Mouse (Mus musculus): Measurements from ENCODE around the gene Hspbap1.

Gene Hspbap1

GRCm38 (mm10) chr16:35806973-35807662 lies 36.9 kb downstream of the Hspbap1 start:
- DNase-seq: no peak

GRCm38 (mm10) chr16:35807663-35807992 lies 37.5 kb downstream of the Hspbap1 start:
- DNase-seq: no peak

DNA sequence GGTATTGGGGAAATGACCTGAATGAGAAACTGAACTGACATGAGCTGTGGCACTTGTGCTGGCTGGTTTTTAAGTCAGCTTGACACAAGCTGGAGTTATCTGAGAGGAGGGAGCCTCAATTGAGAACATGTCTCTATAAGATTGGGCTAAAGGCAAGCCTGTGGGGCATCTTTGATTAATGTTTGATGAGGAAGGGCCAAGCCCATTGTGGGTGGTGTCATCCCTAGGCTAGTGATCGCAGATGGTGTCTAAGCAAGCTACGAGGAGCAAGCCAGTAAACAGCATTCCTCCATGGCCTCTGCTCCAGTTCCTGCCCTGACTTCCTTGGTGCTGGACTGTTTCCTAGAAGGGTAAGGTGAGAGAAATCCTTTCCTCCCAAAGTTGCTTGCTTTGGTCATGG lies 38.7 kb downstream of the Hspbap1 start:
- no peak for DNase-seq

GRCm38 (mm10) chr16:35813119-35813518 lies 42.9 kb downstream of the Hspbap1 start:
- no peak for DNase-seq

DNA sequence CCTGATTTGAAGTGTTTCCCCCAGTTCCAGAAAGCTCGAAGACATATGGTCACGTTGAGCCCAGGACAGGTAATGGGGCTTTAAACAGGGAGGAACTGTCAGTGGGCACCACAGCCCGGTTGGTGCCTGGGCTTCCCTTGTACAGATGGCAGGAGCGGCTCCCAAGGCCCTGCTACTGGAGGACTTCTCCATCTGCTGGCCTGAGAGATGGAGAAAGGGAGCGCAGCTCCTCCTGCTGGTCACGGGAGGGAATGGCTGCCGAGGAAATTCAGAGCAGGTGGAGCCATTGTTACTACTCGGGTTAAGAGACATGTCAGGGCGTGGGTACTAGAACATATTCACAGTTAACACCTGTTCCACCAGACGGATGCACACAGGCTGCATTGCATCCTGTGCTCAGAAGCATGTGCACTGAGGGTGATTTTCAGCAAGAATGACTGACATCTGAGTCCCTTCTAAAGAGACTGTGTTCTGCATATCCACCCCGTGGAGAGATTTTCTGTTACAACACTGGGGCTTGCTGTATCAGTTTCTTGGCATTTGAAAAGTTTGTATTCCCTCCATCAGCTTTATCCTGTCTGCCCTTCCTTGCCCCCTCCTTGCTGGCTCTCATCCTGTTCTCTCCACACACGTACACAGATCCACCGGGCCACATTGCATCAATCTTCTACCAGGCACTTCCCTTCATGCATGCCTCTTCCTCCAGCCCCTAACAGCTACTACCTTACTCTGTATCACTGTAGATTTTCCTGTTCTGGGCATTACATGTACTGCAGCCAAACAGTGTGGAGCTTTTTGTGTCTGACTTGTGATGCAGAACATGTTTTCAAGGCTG lies 47.3 kb downstream of the Hspbap1 start:
- peak; percentile 88 for DNase-seq

DNA sequence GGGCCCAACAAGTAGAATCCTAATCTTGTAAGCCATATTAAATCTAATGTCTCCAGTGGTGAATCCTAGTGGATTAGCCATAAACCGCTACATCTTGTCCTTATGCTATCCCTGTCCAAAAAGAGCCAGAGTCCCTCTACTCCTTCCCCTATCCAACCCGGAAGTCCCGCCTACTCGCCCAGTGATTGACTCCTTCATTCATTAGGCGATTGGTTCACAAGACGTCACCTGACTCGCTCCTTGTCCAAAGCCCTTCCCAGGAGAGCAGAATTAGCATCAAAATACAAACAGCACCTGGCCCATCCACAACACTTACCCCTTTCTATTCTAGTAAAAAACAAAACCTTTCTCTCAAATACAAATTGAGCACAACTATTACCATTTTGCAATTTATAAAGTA lies 59.8 kb downstream of the Hspbap1 start:
- DNase-seq: peak; percentile 25

GRCm38 (mm10) chr16:35832926-35833325 lies 62.8 kb downstream of the Hspbap1 start:
- no peak for DNase-seq

DNA sequence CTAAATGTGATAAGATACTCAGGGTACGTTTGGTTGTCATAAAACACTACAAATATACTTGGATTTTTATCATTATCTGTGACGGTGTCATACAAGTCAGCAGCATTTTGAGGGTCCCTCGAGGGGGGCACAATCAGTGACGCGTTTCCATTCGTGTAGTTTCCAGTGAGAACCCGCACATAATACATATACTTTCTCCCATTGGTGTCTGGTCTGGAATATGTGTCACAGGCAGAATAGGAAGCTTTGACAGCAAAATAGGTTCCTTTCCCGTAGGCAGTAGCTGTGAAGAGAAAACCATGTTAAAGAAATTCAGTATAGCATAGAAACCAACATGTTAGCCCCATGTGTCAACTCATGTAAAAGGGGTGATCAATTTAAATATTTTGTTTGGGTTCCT lies 64.5 kb downstream of the Hspbap1 start:
- no peak for DNase-seq

DNA sequence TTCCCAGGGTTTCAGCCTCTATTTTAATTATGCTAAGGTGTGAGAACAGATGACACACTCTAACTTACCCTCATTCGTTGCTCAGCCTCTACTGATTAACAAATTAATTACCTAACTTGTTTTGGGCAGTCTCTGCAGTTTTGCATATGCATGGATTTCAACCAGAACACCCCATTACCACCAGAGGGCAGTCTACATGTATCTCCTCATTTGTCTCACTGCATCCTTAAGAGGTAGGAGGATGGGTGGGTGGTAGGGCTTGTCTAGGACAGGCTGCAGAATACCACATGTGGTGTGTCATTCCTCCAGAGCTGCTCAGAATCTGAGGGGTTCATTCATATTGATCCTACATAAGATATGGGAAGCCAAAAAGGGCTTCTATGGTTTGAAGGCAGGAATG lies 69.5 kb downstream of the Hspbap1 start:
- DNase-seq: peak; percentile 58

DNA sequence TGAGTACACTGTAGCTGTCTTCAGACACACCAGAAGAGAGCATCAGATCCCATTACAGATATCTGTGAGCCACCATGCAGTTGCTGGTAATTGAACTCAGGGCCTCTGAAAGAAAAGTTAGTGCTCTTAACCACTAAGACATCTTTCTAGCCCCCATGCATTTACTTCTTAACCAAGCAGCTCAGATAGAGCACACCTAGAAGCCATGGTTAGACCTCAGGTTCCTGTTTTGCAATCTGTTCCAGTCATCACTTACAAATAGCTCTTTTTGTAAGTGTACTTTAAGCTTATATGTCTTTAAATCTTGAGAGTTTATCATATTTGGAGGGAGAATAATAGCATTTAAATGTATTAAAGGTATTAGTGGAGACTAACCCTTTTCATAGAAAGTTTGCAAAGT lies 77.0 kb downstream of the Hspbap1 start:
- no peak for DNase-seq

- no peak for DNase-seq
Observed at GRCm38 (mm10) chr16:35855846-35856245, 85.7 kb downstream of the Hspbap1 start.

- DNase-seq: no peak
Observed at GRCm38 (mm10) chr16:35856766-35857165, 86.6 kb downstream of the Hspbap1 start.

- DNase-seq: no peak
Observed at GRCm38 (mm10) chr16:35860236-35860635, 90.1 kb downstream of the Hspbap1 start.

- DNase-seq: peak; percentile 31
Observed at GRCm38 (mm10) chr16:35862057-35862456, 91.9 kb downstream of the Hspbap1 start.

DNA sequence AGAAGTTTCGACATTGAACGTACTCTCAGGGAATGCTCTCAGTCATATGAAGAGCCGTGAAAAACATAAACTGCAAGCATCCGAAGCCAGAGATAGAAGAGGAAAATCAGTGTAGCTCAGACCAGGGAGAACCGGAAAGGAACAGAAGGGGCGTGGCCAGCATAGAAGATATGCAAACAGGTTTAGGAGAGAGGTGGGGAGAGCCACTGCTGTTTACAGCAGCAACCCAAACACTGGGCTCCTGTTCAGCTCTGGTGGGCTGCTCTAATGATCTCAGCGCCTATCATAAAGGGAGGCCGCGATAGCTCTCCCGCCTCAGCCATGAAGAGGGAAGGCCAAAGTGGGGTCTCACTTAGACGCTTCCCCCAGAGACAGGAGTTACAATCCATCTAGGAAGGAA lies 97.6 kb downstream of the Hspbap1 start:
- DNase-seq: no peak

DNA sequence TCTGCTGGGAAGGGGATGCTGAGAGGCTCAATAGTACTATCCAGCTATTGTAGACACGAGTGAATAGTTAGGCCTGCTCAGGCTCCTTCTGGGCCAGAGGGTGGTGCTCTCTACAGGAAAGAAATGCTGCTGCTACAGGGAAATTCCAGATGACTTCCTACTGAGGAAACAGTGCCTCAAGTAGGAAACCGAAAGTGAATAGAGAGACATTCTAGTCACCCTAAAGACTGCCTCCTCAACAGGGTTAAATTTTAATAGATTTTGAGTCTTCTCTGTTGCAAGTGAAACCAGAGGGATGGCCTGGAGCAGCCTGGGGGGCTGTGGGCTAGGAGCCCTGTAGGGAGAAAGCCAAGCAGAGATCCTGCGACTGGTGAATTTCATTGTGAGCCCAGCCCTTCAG lies 99.0 kb downstream of the Hspbap1 start:
- DNase-seq: peak; percentile 43

GRCm38 (mm10) chr16:35869656-35870055 lies 99.5 kb downstream of the Hspbap1 start:
- DNase-seq: no peak

GRCm38 (mm10) chr16:35870581-35871047 lies 100.4 kb downstream of the Hspbap1 start:
- DNase-seq: no peak

GRCm38 (mm10) chr16:35871048-35871851 lies 101.1 kb downstream of the Hspbap1 start, which contains the start of gene Parp14:
Gene Parp14, minus strand, starts transcription at chr16:35871544.
- peak; percentile 61 for DNase-seq

DNA sequence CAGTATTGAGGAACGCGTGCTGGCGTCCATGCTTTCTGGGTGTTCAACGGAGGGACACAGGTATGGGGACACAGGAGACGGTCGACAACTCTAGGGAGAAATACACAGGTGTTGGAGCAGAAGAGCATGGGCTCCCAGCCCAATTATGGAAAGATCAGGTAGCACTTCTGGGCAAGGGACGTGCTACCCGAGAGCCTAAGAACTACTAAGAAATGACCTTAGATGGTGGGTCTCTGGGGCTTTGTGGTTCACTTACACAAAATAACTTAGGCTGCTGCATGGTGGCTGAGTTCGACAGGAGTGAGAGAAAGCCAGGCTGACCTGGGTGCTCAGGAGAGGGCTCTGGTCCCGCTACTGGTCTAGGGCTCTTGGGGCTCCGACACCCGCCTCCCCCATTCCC lies 101.7 kb downstream of the Hspbap1 start:
- DNase-seq: no peak

- no peak for DNase-seq
Observed at GRCm38 (mm10) chr16:35872410-35873006, 102.3 kb downstream of the Hspbap1 start.

- DNase-seq: peak; percentile 83
Observed at GRCm38 (mm10) chr16:35874416-35874815, 104.2 kb downstream of the Hspbap1 start.

Data from kidney, postnatal 10 days (tissue).